Mouse (Mus musculus) liver, postnatal 0 days (tissue): ENCODE data around the gene D430042O09Rik.

Source experiments
- CTCF ChIP-seq: sonication (generic); IDR thresholded peaks from 2 replicates; pipeline ENCODE4 v1.5.1; 2016; ENCODE audit warnings: antibody characterized with exemption, low read depth
- EP300 ChIP-seq: IDR thresholded peaks from 2 replicates; pipeline ENCODE4 v1.6.1; 2016; ENCODE audit warnings: antibody characterized with exemption, low read depth, mild to moderate bottlenecking

DNA sequence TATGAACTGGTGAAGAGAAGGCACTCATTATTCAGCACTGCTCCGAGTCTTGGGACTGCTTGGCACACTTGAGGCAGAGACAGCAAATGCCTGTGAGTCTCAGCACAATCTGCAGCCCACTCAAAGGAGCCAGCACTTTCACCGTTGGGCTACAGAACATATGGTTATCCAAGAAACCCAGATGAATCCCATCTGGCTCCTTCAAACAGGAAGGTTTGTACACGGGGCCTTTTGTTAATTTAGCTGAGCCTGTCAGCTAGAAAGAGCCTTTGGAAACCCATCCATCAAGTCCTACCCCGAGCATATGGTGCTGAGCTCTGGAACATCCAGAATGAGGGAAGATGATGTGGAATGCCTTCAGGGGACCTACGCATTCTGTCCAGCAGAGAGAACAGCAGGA, 13.6 kb upstream of the D430042O09Rik start:
- TF ChIP-seq CTCF (no peak), EP300 (no peak)
